Mouse (Mus musculus): ENCODE data around the gene Mecom. TPM values are rescaled to one million over a fixed set of nuclear protein-coding genes. Genes with fewer than 3 reads are reported as not detected.

Mecom gene
- polyA plus RNA-seq, 1 experiment from 2014 or later, result 41.8 TPM

GRCm38 (mm10) chr3:30276099-30276498, 271.7 kb downstream of the Mecom start:
- no peak overlapping the region for H3K27ac ChIP-seq (ENCODE audit: low read depth, low read length)
- H3K4me2 ChIP-seq, result no peak overlapping the region
- H3K9ac ChIP-seq (ENCODE audit: low read depth, low read length), result no peak overlapping the region
- no peak overlapping the region for H3K4me3 ChIP-seq (ENCODE audit: low read depth, low read length)
- H3K4me1 ChIP-seq (ENCODE audit: control insufficient read depth, insufficient read depth, low read length), result no peaks in the 10 kb centered on the region
- WGBS (ENCODE audit: insufficient replicate concordance), result 90% methylated on average over 8 of the region's 8 CpGs
- no peaks in the 10 kb centered on the region for H3K27me3 ChIP-seq (ENCODE audit: control insufficient read depth, insufficient read depth, low read length)
- ATAC-seq (replicated peaks; ENCODE audit: insufficient number of reproducible peaks, low FRiP score, low TSS enrichment), result no peak
- H3K9me3 ChIP-seq (replicated peaks; ENCODE audit: control insufficient read depth, low read length), result no peaks in the 10 kb centered on the region
- H3K36me3 ChIP-seq (ENCODE audit: control insufficient read depth, insufficient read depth, low read length), result no peaks in the 10 kb centered on the region

GRCm38 (mm10) chr3:30269253-30269652, 278.6 kb downstream of the Mecom start:
- ATAC-seq (replicated peaks; ENCODE audit: insufficient number of reproducible peaks, low FRiP score, low TSS enrichment), result no peak
- 67% methylated on average over 3 of the region's 3 CpGs for WGBS (ENCODE audit: insufficient replicate concordance)
- H3K4me2 ChIP-seq, result no peak overlapping the region

GRCm38 (mm10) chr3:30260945-30261344, 286.9 kb downstream of the Mecom start:
- Histone ChIP-seq H3K27ac (ENCODE audit: low read depth, low read length) (no peak overlapping the region), H3K9me3 (replicated peaks; ENCODE audit: control insufficient read depth, low read length) (no peaks in the 10 kb centered on the region), H3K9ac (ENCODE audit: low read depth, low read length) (no peak overlapping the region), H3K4me3 (ENCODE audit: low read depth, low read length) (no peak overlapping the region), H3K4me2 (no peak overlapping the region), H3K27me3 (ENCODE audit: control insufficient read depth, insufficient read depth, low read length) (no peaks in the 10 kb centered on the region), H3K4me1 (ENCODE audit: control insufficient read depth, insufficient read depth, low read length) (peaks cover 8% of the 10 kb centered on the region; the same call in 1 of the 2 replicates), H3K36me3 (ENCODE audit: control insufficient read depth, insufficient read depth, low read length) (no peaks in the 10 kb centered on the region)
- ATAC-seq (replicated peaks; ENCODE audit: insufficient number of reproducible peaks, low FRiP score, low TSS enrichment), result no peak
- 43% methylated on average over 4 of the region's 4 CpGs for WGBS (ENCODE audit: insufficient replicate concordance)

More at GRCm38 (mm10) chr3:30269253-30269652, 278.6 kb downstream of the Mecom start:
- no peaks in the 10 kb centered on the region for H3K4me1 ChIP-seq (ENCODE audit: control insufficient read depth, insufficient read depth, low read length)
- no peak overlapping the region for H3K27ac ChIP-seq (ENCODE audit: low read depth, low read length)
- H3K9ac ChIP-seq (ENCODE audit: low read depth, low read length), result no peak overlapping the region
- no peaks in the 10 kb centered on the region for H3K27me3 ChIP-seq (ENCODE audit: control insufficient read depth, insufficient read depth, low read length)
- no peak overlapping the region for H3K4me3 ChIP-seq (ENCODE audit: low read depth, low read length)
- no peaks in the 10 kb centered on the region for H3K9me3 ChIP-seq (replicated peaks; ENCODE audit: control insufficient read depth, low read length)
- no peaks in the 10 kb centered on the region for H3K36me3 ChIP-seq (ENCODE audit: control insufficient read depth, insufficient read depth, low read length)

GRCm38 (mm10) chr3:30258421-30258820, 289.4 kb downstream of the Mecom start:
- H3K4me2 ChIP-seq, result peak overlapping the region; percentile 20
- H3K9ac ChIP-seq (ENCODE audit: low read depth, low read length), result no peak overlapping the region
- peak; percentile 49; the same call in 1 of the 2 replicates for ATAC-seq (replicated peaks; ENCODE audit: insufficient number of reproducible peaks, low FRiP score, low TSS enrichment)
- no peaks in the 10 kb centered on the region for H3K36me3 ChIP-seq (ENCODE audit: control insufficient read depth, insufficient read depth, low read length)
- H3K4me1 ChIP-seq (ENCODE audit: control insufficient read depth, insufficient read depth, low read length), result peaks cover 19% of the 10 kb centered on the region; the same call in 1 of the 2 replicates
- no peaks in the 10 kb centered on the region for H3K9me3 ChIP-seq (replicated peaks; ENCODE audit: control insufficient read depth, low read length)
- WGBS (ENCODE audit: insufficient replicate concordance), result 11% methylated on average over 10 of the region's 10 CpGs
- H3K4me3 ChIP-seq (ENCODE audit: low read depth, low read length), result no peak overlapping the region
- H3K27me3 ChIP-seq (ENCODE audit: control insufficient read depth, insufficient read depth, low read length), result no peaks in the 10 kb centered on the region
- H3K27ac ChIP-seq (ENCODE audit: low read depth, low read length), result no peak overlapping the region

- Histone ChIP-seq H3K9me3 (replicated peaks; ENCODE audit: control insufficient read depth, low read length) (no peaks in the 10 kb centered on the region), H3K27ac (ENCODE audit: low read depth, low read length) (no peak overlapping the region), H3K4me2 (no peak overlapping the region), H3K4me3 (ENCODE audit: low read depth, low read length) (no peak overlapping the region), H3K4me1 (ENCODE audit: control insufficient read depth, insufficient read depth, low read length) (peaks cover 19% of the 10 kb centered on the region; the same call in 1 of the 2 replicates), H3K36me3 (ENCODE audit: control insufficient read depth, insufficient read depth, low read length) (no peaks in the 10 kb centered on the region), H3K27me3 (ENCODE audit: control insufficient read depth, insufficient read depth, low read length) (no peaks in the 10 kb centered on the region), H3K9ac (ENCODE audit: low read depth, low read length) (no peak overlapping the region)
- WGBS (ENCODE audit: insufficient replicate concordance), result 66% methylated on average over 5 of the region's 5 CpGs
- ATAC-seq (replicated peaks; ENCODE audit: insufficient number of reproducible peaks, low FRiP score, low TSS enrichment), result no peak
Observed at GRCm38 (mm10) chr3:30257776-30258175, 290.0 kb downstream of the Mecom start.

GRCm38 (mm10) chr3:30256896-30257295, 290.9 kb downstream of the Mecom start:
- H3K4me1 ChIP-seq (ENCODE audit: control insufficient read depth, insufficient read depth, low read length), result peaks cover 19% of the 10 kb centered on the region; the same call in 1 of the 2 replicates
- no peak for ATAC-seq (replicated peaks; ENCODE audit: insufficient number of reproducible peaks, low FRiP score, low TSS enrichment)
- no peak overlapping the region for H3K9ac ChIP-seq (ENCODE audit: low read depth, low read length)
- H3K4me3 ChIP-seq (ENCODE audit: low read depth, low read length), result no peak overlapping the region
- H3K4me2 ChIP-seq, result no peak overlapping the region
- no peaks in the 10 kb centered on the region for H3K36me3 ChIP-seq (ENCODE audit: control insufficient read depth, insufficient read depth, low read length)
- 78% methylated on average over 7 of the region's 7 CpGs for WGBS (ENCODE audit: insufficient replicate concordance)
- no peaks in the 10 kb centered on the region for H3K9me3 ChIP-seq (replicated peaks; ENCODE audit: control insufficient read depth, low read length)
- H3K27ac ChIP-seq (ENCODE audit: low read depth, low read length), result no peak overlapping the region
- H3K27me3 ChIP-seq (ENCODE audit: control insufficient read depth, insufficient read depth, low read length), result no peaks in the 10 kb centered on the region

GRCm38 (mm10) chr3:30255828-30256227, 292.0 kb downstream of the Mecom start:
- H3K4me2 ChIP-seq, result no peak overlapping the region
- no peaks in the 10 kb centered on the region for H3K36me3 ChIP-seq (ENCODE audit: control insufficient read depth, insufficient read depth, low read length)
- WGBS (ENCODE audit: insufficient replicate concordance), result 85% methylated on average over 5 of the region's 5 CpGs

GRCm38 (mm10) chr3:30254451-30254850, 293.4 kb downstream of the Mecom start:
- H3K4me3 ChIP-seq (ENCODE audit: low read depth, low read length), result no peak overlapping the region
- H3K9me3 ChIP-seq (replicated peaks; ENCODE audit: control insufficient read depth, low read length), result no peaks in the 10 kb centered on the region
- 32% methylated on average over 7 of the region's 7 CpGs for WGBS (ENCODE audit: insufficient replicate concordance)
- H3K9ac ChIP-seq (ENCODE audit: low read depth, low read length), result no peak overlapping the region
- no peak for ATAC-seq (replicated peaks; ENCODE audit: insufficient number of reproducible peaks, low FRiP score, low TSS enrichment)
- no peaks in the 10 kb centered on the region for H3K36me3 ChIP-seq (ENCODE audit: control insufficient read depth, insufficient read depth, low read length)
- no peak overlapping the region for H3K4me2 ChIP-seq
- no peak overlapping the region for H3K27ac ChIP-seq (ENCODE audit: low read depth, low read length)
- H3K4me1 ChIP-seq (ENCODE audit: control insufficient read depth, insufficient read depth, low read length), result peaks cover 15% of the 10 kb centered on the region; the same call in 1 of the 2 replicates
- no peaks in the 10 kb centered on the region for H3K27me3 ChIP-seq (ENCODE audit: control insufficient read depth, insufficient read depth, low read length)

More at GRCm38 (mm10) chr3:30255828-30256227, 292.0 kb downstream of the Mecom start:
- Histone ChIP-seq H3K4me1 (ENCODE audit: control insufficient read depth, insufficient read depth, low read length) (peaks cover 16% of the 10 kb centered on the region; the same call in 1 of the 2 replicates), H3K27ac (ENCODE audit: low read depth, low read length) (no peak overlapping the region), H3K4me3 (ENCODE audit: low read depth, low read length) (no peak overlapping the region), H3K9ac (ENCODE audit: low read depth, low read length) (no peak overlapping the region), H3K9me3 (replicated peaks; ENCODE audit: control insufficient read depth, low read length) (no peaks in the 10 kb centered on the region), H3K27me3 (ENCODE audit: control insufficient read depth, insufficient read depth, low read length) (no peaks in the 10 kb centered on the region)
- no peak for ATAC-seq (replicated peaks; ENCODE audit: insufficient number of reproducible peaks, low FRiP score, low TSS enrichment)

GRCm38 (mm10) chr3:30253714-30254113, 294.1 kb downstream of the Mecom start:
- no peak for ATAC-seq (replicated peaks; ENCODE audit: insufficient number of reproducible peaks, low FRiP score, low TSS enrichment)
- no peak overlapping the region for H3K4me2 ChIP-seq
- no peak overlapping the region for H3K4me3 ChIP-seq (ENCODE audit: low read depth, low read length)
- WGBS (ENCODE audit: insufficient replicate concordance), result 42% methylated on average over 5 of the region's 5 CpGs
- H3K36me3 ChIP-seq (ENCODE audit: control insufficient read depth, insufficient read depth, low read length), result no peaks in the 10 kb centered on the region
- peaks cover 16% of the 10 kb centered on the region; the same call in 1 of the 2 replicates for H3K4me1 ChIP-seq (ENCODE audit: control insufficient read depth, insufficient read depth, low read length)
- H3K27me3 ChIP-seq (ENCODE audit: control insufficient read depth, insufficient read depth, low read length), result no peaks in the 10 kb centered on the region
- no peak overlapping the region for H3K27ac ChIP-seq (ENCODE audit: low read depth, low read length)
- H3K9ac ChIP-seq (ENCODE audit: low read depth, low read length), result no peak overlapping the region
- no peaks in the 10 kb centered on the region for H3K9me3 ChIP-seq (replicated peaks; ENCODE audit: control insufficient read depth, low read length)
